Mouse (Mus musculus) MEL (cell line): ENCODE results near the gene Brdt.

ENCODE experiments used
- CTCF ChIP-seq, 3 experiments: IDR thresholded peaks in 2 of 3; conservative IDR thresholded peaks in 1 of 3; 2 replicates each; pipeline ENCODE4 v1.5.1; 2011 to 2012; ENCODE audit warnings: low read length in 3 of 3, low read depth in 2 of 3, mild to moderate bottlenecking in 2 of 3, improper control_type of control experiment in 1 of 3, inconsistent platforms in 1 of 3, mixed read lengths in 1 of 3, moderate library complexity in 1 of 3; ENCODE audit not compliant: control insufficient read depth in 1 of 3, insufficient read depth in 1 of 3, poor library complexity in 1 of 3, severe bottlenecking in 1 of 3
- POLR2A ChIP-seq, 2 experiments: IDR thresholded peaks; 2 replicates each; pipeline ENCODE4 v1.6.1; 2011 to 2012; ENCODE audit warnings: low read length in 2 of 2, mild to moderate bottlenecking in 2 of 2, control low read depth in 1 of 2, improper control_type of control experiment in 1 of 2, low read depth in 1 of 2, moderate library complexity in 1 of 2; ENCODE audit not compliant: control insufficient read depth in 1 of 2, insufficient read depth in 1 of 2, poor library complexity in 1 of 2
- POLR2AphosphoS2 ChIP-seq: IDR thresholded peaks from 2 replicates; pipeline ENCODE4 v1.6.1; 2011; ENCODE audit warnings: low read length, improper control_type of control experiment
- ZNF384 ChIP-seq: IDR thresholded peaks from 2 replicates; pipeline ENCODE4 v1.6.1; 2012; ENCODE audit warnings: low read depth, mild to moderate bottlenecking, inconsistent platforms, low read length, improper control_type of control experiment

DNA sequence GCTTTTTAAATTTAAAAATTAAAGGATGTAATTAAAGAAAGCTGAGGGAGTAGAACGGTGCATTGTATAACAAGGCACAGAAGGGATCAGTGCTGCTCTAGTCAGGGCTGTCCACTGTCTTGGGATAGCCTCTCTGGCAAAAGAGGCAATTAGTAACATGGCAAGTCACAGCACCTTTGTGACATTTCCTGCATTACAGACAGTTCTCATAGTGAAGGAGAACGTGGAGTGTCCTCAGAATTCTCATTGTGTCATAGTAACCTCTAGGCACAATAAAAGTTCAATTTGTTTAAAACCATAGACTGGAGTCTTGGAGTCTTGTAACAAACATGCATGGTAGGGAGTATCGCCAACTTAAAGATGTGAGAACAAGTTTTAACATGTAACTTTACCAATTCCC, 100.3 kb downstream of the Brdt start, which contains the start of gene Lpcat2b:
- TF ChIP-seq POLR2AphosphoS2: no peak
- TF ChIP-seq ZNF384: no peak
- TF ChIP-seq CTCF (IDR thresholded peaks at IDR 0.05 in 2 of 3, conservative IDR thresholded peaks at IDR 0.05 in 1 of 3; ENCODE audit: control insufficient read depth in 1 of 3, insufficient read depth in 1 of 3, low read depth in 2 of 3, low read length in 3 of 3, poor library complexity in 1 of 3, severe bottlenecking in 1 of 3): no peak
- TF ChIP-seq POLR2A (IDR thresholded peaks at IDR 0.05; ENCODE audit: control insufficient read depth in 1 of 2, insufficient read depth in 1 of 2, low read depth in 1 of 2, low read length in 2 of 2, poor library complexity in 1 of 2): no peak
